Mouse (Mus musculus) G1E (cell line): Measurements from ENCODE around the gene Lrfn2.

Source experiments
- CTCF ChIP-seq: IDR thresholded peaks from 2 replicates; pipeline ENCODE4 v1.5.1; 2012; ENCODE audit warnings: low read depth, low read length, inconsistent platforms, mixed read lengths
- GATA1 ChIP-seq: IDR thresholded peaks from 2 replicates; pipeline ENCODE4 v1.6.1; 2012; ENCODE audit warnings: borderline replicate concordance, low read length, inconsistent platforms, mixed read lengths
- GATA2 ChIP-seq: IDR thresholded peaks from 2 replicates; pipeline ENCODE4 v1.6.1; 2012; ENCODE audit warnings: low read depth, low read length, inconsistent platforms, borderline replicate concordance
- POLR2AphosphoS5 ChIP-seq: IDR thresholded peaks from 2 replicates; pipeline ENCODE4 v1.6.1; 2012; ENCODE audit warnings: low read depth, low read length, inconsistent platforms; ENCODE audit not compliant: insufficient replicate concordance
- TAL1 ChIP-seq: conservative IDR thresholded peaks from 2 replicates; pipeline ENCODE4 v1.6.1; 2012; ENCODE audit warnings: low read depth, low read length, inconsistent platforms, mixed read lengths

DNA sequence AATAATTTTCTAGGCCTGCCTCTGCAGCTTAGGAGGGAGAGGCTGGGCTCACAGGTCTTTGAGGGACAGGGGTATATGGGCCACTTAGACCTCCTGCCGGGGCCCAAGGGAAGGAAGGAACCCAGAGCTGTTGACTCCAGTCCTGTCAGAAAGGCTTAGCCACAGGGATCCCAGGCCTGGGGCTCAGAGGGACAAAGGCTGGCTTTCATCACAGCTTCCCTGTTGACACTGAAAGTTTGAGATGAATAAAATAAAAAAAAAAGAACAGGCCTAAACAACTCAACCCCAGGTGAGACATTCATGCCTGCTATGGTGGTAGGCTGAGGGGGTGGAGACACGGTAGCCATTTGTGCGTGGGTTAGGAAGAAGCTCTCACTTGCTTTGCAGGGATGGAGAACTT lies 41.2 kb downstream of the Lrfn2 start:
- no peak for TF ChIP-seq CTCF
- no peak for TF ChIP-seq POLR2AphosphoS5
- no peak for TF ChIP-seq TAL1
- TF ChIP-seq GATA1: no peak
- TF ChIP-seq GATA2: no peak
